Mouse (Mus musculus) MEL (cell line): ENCODE measurements around the gene Celf2. TPM values are rescaled to one million over a fixed set of nuclear protein-coding genes. Genes with fewer than 3 reads are reported as not detected.
A peak's percentile ranks its signal among the peaks of the same experiment; 100 is the strongest.

Experiments
- DNase-seq: peaks from one replicate; pipeline ENCODE4 v3.0.0; 2011; ENCODE audit warnings: low read depth, low spot score
- H3K27ac ChIP-seq: 2 replicates; pipeline ENCODE4 v1.5.1; 2012; ENCODE audit warnings: low read depth, mild to moderate bottlenecking, control low read depth, low read length, moderate library complexity; ENCODE audit not compliant: control insufficient read depth
- H3K27me3 ChIP-seq, 2 experiments: fragments of 150-350 bp in 1 of 2; sonication (generic) in 1 of 2; 2 replicates each; pipeline ENCODE4 v1.6.1; 2012; ENCODE audit warnings: low read length in 2 of 2, mild to moderate bottlenecking in 2 of 2, improper control_type of control experiment in 1 of 2, moderate library complexity in 1 of 2; ENCODE audit not compliant: insufficient read depth in 2 of 2, control insufficient read depth in 1 of 2
- H3K36me3 ChIP-seq, 2 experiments: 2 replicates each; pipeline ENCODE4 v1.6.1; 2012 to 2014; ENCODE audit warnings: low read length in 2 of 2, improper control_type of control experiment in 1 of 2, inconsistent platforms in 1 of 2, mild to moderate bottlenecking in 1 of 2; ENCODE audit not compliant: insufficient read depth in 2 of 2, control insufficient read depth in 1 of 2
- H3K4me1 ChIP-seq, 2 experiments: fragments of 150-350 bp in 1 of 2; sonication (generic) in 1 of 2; 2 replicates each; pipeline ENCODE4 v1.6.1; 2012; ENCODE audit warnings: low read length in 2 of 2, improper control_type of control experiment in 1 of 2, mild to moderate bottlenecking in 1 of 2; ENCODE audit not compliant: insufficient read depth in 2 of 2, control insufficient read depth in 1 of 2
- H3K4me3 ChIP-seq, 2 experiments: fragments of 150-350 bp in 1 of 2; sonication (generic) in 1 of 2; 2 replicates each; pipeline ENCODE4 v1.5.1; 2012; ENCODE audit warnings: low read depth in 2 of 2, low read length in 2 of 2, mild to moderate bottlenecking in 2 of 2, moderate library complexity in 2 of 2, control low read depth in 1 of 2, improper control_type of control experiment in 1 of 2; ENCODE audit not compliant: control insufficient read depth in 1 of 2, insufficient read depth in 1 of 2
- H3K79me2 ChIP-seq: 2 replicates; pipeline ENCODE4 v1.6.1; 2012; ENCODE audit warnings: mild to moderate bottlenecking, low read length, moderate library complexity; ENCODE audit not compliant: control insufficient read depth, poor library complexity, insufficient read depth
- H3K9ac ChIP-seq: 2 replicates; pipeline ENCODE4 v1.6.1; 2012; ENCODE audit warnings: low read depth, mild to moderate bottlenecking, control low read depth, low read length, moderate library complexity; ENCODE audit not compliant: control insufficient read depth, poor library complexity, severe bottlenecking
- H3K9me3 ChIP-seq: fragments of 150-350 bp; sonication (generic); replicated peaks from 2 replicates; pipeline ENCODE4 v1.6.1; 2012; ENCODE audit warnings: mild to moderate bottlenecking, low read length, improper control_type of control experiment, moderate library complexity; ENCODE audit not compliant: insufficient read depth
- CHD1 ChIP-seq: IDR thresholded peaks from 2 replicates; pipeline ENCODE4 v1.6.1; 2012; ENCODE audit warnings: low read depth, mild to moderate bottlenecking, inconsistent platforms, low read length, improper control_type of control experiment
- CHD2 ChIP-seq: IDR thresholded peaks from 2 replicates; pipeline ENCODE4 v1.6.1; 2011; ENCODE audit warnings: low read length, improper control_type of control experiment
- CTCF ChIP-seq, 3 experiments: IDR thresholded peaks in 2 of 3; conservative IDR thresholded peaks in 1 of 3; 2 replicates each; pipeline ENCODE4 v1.5.1; 2011 to 2012; ENCODE audit warnings: low read length in 3 of 3, low read depth in 2 of 3, mild to moderate bottlenecking in 2 of 3, improper control_type of control experiment in 1 of 3, inconsistent platforms in 1 of 3, mixed read lengths in 1 of 3, moderate library complexity in 1 of 3; ENCODE audit not compliant: control insufficient read depth in 1 of 3, insufficient read depth in 1 of 3, poor library complexity in 1 of 3, severe bottlenecking in 1 of 3
- E2F4 ChIP-seq: IDR thresholded peaks from 2 replicates; pipeline ENCODE4 v1.6.1; 2011; ENCODE audit warnings: low read depth, low read length, improper control_type of control experiment, borderline replicate concordance
- ELF1 ChIP-seq: IDR thresholded peaks from 2 replicates; pipeline ENCODE4 v1.6.1; 2014; ENCODE audit warnings: low read depth, mild to moderate bottlenecking, inconsistent platforms, low read length, improper control_type of control experiment, moderate library complexity
- EP300 ChIP-seq, 2 experiments: IDR thresholded peaks; 2 replicates each; pipeline ENCODE4 v1.6.1; 2011; ENCODE audit warnings: improper control_type of control experiment in 2 of 2, low read length in 2 of 2, low read depth in 1 of 2, mild to moderate bottlenecking in 1 of 2
- ETS1 ChIP-seq: IDR thresholded peaks from 2 replicates; pipeline ENCODE4 v1.6.1; 2012; ENCODE audit warnings: low read depth, mild to moderate bottlenecking, inconsistent platforms, low read length, improper control_type of control experiment, moderate library complexity
- GATA1 ChIP-seq: IDR thresholded peaks from 2 replicates; pipeline ENCODE4 v1.6.1; 2011; ENCODE audit warnings: low read depth, low read length, improper control_type of control experiment
- HCFC1 ChIP-seq: IDR thresholded peaks from 2 replicates; pipeline ENCODE4 v1.6.1; 2012; ENCODE audit warnings: low read depth, mild to moderate bottlenecking, inconsistent platforms, low read length, improper control_type of control experiment, moderate library complexity
- JUND ChIP-seq: IDR thresholded peaks from 2 replicates; pipeline ENCODE4 v1.6.1; 2011; ENCODE audit warnings: low read depth, mild to moderate bottlenecking, improper control_type of control experiment, low read length
- KAT2A ChIP-seq: conservative IDR thresholded peaks from 2 replicates; pipeline ENCODE4 v1.6.1; 2012; ENCODE audit warnings: low read depth, low read length, improper control_type of control experiment, inconsistent platforms
- MAX ChIP-seq: IDR thresholded peaks from 2 replicates; pipeline ENCODE4 v1.6.1; 2011; ENCODE audit warnings: low read length, improper control_type of control experiment
- MEF2A ChIP-seq: IDR thresholded peaks from 2 replicates; pipeline ENCODE4 v1.6.1; 2014; ENCODE audit warnings: low read depth, mild to moderate bottlenecking, inconsistent platforms, low read length, improper control_type of control experiment; ENCODE audit not compliant: poor library complexity, insufficient replicate concordance, severe bottlenecking; ENCODE audit errors: extremely low read depth
- MXI1 ChIP-seq: IDR thresholded peaks from 2 replicates; pipeline ENCODE4 v1.6.1; 2011; ENCODE audit warnings: mild to moderate bottlenecking, low read depth, low read length, improper control_type of control experiment
- NELFE ChIP-seq: IDR thresholded peaks from 2 replicates; pipeline ENCODE4 v1.6.1; 2011; ENCODE audit warnings: low read depth, low read length, improper control_type of control experiment
- POLR2AphosphoS2 ChIP-seq: IDR thresholded peaks from 2 replicates; pipeline ENCODE4 v1.6.1; 2011; ENCODE audit warnings: low read length, improper control_type of control experiment
- RCOR1 ChIP-seq: IDR thresholded peaks from 2 replicates; pipeline ENCODE4 v1.6.1; 2012; ENCODE audit warnings: low read depth, mild to moderate bottlenecking, inconsistent platforms, low read length, improper control_type of control experiment
- SIN3A ChIP-seq: IDR thresholded peaks from 2 replicates; pipeline ENCODE4 v1.6.1; 2012; ENCODE audit warnings: low read length, improper control_type of control experiment, inconsistent platforms
- TAL1 ChIP-seq: IDR thresholded peaks from 2 replicates; pipeline ENCODE4 v1.6.1; 2012; ENCODE audit warnings: mild to moderate bottlenecking, inconsistent platforms, low read length, moderate library complexity, mixed read lengths
- TBP ChIP-seq: IDR thresholded peaks from 2 replicates; pipeline ENCODE4 v1.8.0; 2011; ENCODE audit warnings: low read depth, low read length, improper control_type of control experiment
- TCF12 ChIP-seq: IDR thresholded peaks from 2 replicates; pipeline ENCODE4 v1.6.1; 2014; ENCODE audit warnings: low read depth, mild to moderate bottlenecking, inconsistent platforms, low read length, improper control_type of control experiment, moderate library complexity
- ZC3H11A ChIP-seq: IDR thresholded peaks from 2 replicates; pipeline ENCODE4 v1.6.1; 2012; ENCODE audit warnings: low read depth, mild to moderate bottlenecking, inconsistent platforms, low read length, improper control_type of control experiment
- ZKSCAN1 ChIP-seq: IDR thresholded peaks from 2 replicates; pipeline ENCODE4 v1.6.1; 2012; ENCODE audit warnings: low read depth, mild to moderate bottlenecking, inconsistent platforms, low read length, improper control_type of control experiment, moderate library complexity
- ZMIZ1 ChIP-seq: IDR thresholded peaks from 2 replicates; pipeline ENCODE4 v1.6.1; 2012; ENCODE audit warnings: low read depth, mild to moderate bottlenecking, inconsistent platforms, low read length, improper control_type of control experiment, moderate library complexity
- polyA plus RNA-seq, 2 experiments: library from polyadenylated mRNA; stranded (reverse) in 1 of 2; unstranded in 1 of 2; fragments of >175 nt in 1 of 2; fragments of >200 nt in 1 of 2; gene quantifications; 2 replicates each; pipeline versions ENCODE4 v1.2.1 to v1.2.4; 2012; ENCODE audit warnings: low replicate concordance in 2 of 2, low read depth in 1 of 2; ENCODE audit not compliant: insufficient read length in 2 of 2, insufficient read depth in 1 of 2, missing spikeins in 1 of 2
- total RNA-seq: library from RNA; depleted of rRNA; stranded (reverse); fragments of 300-350 nt; gene quantifications from 2 replicates; pipeline ENCODE4 v1.2.3, GENCODE M21; 2012

Celf2 gene
- total and polyA plus RNA-seq, 3 experiments: 8.9 to 16.7 TPM; not detected in 1

DNA sequence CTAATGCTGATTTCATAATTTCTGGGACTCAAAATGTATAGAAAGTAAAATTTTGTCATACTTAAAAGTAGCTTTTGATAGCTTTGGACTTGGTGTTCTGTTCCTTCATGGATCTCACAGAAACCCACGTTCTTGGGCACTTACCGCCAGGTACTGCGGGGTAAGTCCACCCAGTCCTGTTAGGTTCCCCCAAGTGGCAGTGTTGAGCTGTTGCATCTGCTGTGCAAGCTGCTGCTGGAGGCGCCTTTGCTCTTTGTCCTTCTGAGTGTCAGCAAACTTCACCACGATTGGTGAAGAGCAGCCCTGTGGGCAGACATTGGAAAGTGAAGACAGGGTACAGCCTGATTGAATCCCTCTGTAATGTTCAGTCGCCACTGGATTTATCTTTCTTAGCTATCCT lies 905.5 kb downstream of the Celf2 start:
- Histone ChIP-seq H3K4me1 (peaks cover 0 to 5% of the 10 kb centered on the region in 2 experiments; a peak in 2 of 4 replicates), H3K9ac (no peak overlapping the region), H3K27ac (no peak overlapping the region), H3K79me2 (no peaks in the 10 kb centered on the region), H3K4me3 (no peak overlapping the region), H3K9me3 (no peaks in the 10 kb centered on the region), H3K27me3 (no peaks in the 10 kb centered on the region), H3K36me3 (peaks cover 0 to 7% of the 10 kb centered on the region in 2 experiments; a peak in 2 of 4 replicates)
- DNase-seq: peak; percentile 22
- TF ChIP-seq EP300 (IDR thresholded peaks at IDR 0.05; ENCODE audit: low read depth in 1 of 2, low read length in 2 of 2): no peak
- no peak for TF ChIP-seq MXI1
- TF ChIP-seq ZC3H11A: no peak
- TF ChIP-seq CTCF (IDR thresholded peaks at IDR 0.05 in 2 of 3, conservative IDR thresholded peaks at IDR 0.05 in 1 of 3; ENCODE audit: control insufficient read depth in 1 of 3, insufficient read depth in 1 of 3, low read depth in 2 of 3, low read length in 3 of 3, poor library complexity in 1 of 3, severe bottlenecking in 1 of 3): peak in 2 of 3 experiments; percentile 16 to 20; a peak in 2 of 6 replicates
- TF ChIP-seq ELF1: no peak
- TF ChIP-seq TCF12: no peak

DNA sequence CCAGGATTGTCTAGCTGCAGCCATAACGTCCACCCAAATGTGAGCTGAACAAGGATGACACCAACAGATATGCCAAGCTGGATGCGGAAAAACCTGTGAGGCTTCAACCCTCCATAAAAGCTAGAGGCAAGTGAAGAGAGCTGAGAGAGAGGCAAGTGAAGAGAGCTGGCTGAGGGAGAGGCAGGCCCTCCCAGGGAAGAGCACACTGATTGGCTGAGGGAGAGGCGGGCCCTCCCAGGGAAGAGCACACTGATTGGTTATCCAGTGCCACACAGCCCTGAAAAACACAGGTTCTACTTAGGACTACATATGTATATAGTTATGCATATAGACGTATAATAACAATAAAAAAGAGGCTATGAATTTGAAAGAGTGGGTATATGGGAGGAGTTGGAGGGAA lies 907.2 kb downstream of the Celf2 start:
- H3K27me3 ChIP-seq: no peaks in the 10 kb centered on the region
- peak; percentile 34 for DNase-seq
- H3K4me3 ChIP-seq: no peak overlapping the region
- peaks cover 0 to 5% of the 10 kb centered on the region in 2 experiments; a peak in 2 of 4 replicates for H3K4me1 ChIP-seq
- H3K79me2 ChIP-seq: no peaks in the 10 kb centered on the region
- H3K9ac ChIP-seq: no peak overlapping the region
- H3K27ac ChIP-seq: no peak overlapping the region
- peaks cover 0 to 7% of the 10 kb centered on the region in 2 experiments; a peak in 2 of 4 replicates for H3K36me3 ChIP-seq
- H3K9me3 ChIP-seq: no peaks in the 10 kb centered on the region
- TF ChIP-seq SIN3A: no peak
- no peak for TF ChIP-seq CHD2
- no peak for TF ChIP-seq GATA1
- TF ChIP-seq NELFE: no peak
- TF ChIP-seq, all 39 proteins: peak for 0

DNA sequence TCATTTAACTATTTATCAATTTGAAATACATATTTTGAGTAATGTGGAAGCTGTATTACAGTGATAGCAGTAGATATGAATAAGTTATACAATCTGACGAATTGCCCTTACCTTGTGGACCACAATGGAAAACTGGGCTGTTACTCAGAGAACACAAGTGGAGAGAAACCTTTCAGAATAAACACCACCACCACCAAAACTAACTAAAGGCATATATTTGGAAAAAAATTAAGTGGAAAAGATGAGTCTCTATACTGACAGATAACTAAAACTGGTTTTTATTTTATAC lies 910.5 kb downstream of the Celf2 start:
- H3K36me3 ChIP-seq: no peaks in the 10 kb centered on the region
- H3K4me3 ChIP-seq: no peak overlapping the region
- no peak overlapping the region for H3K9ac ChIP-seq
- no peaks in the 10 kb centered on the region for H3K9me3 ChIP-seq
- H3K4me1 ChIP-seq: no peaks in the 10 kb centered on the region
- H3K79me2 ChIP-seq: no peaks in the 10 kb centered on the region
- no peaks in the 10 kb centered on the region for H3K27me3 ChIP-seq
- no peak for DNase-seq
- H3K27ac ChIP-seq: no peak overlapping the region
- TF ChIP-seq ZMIZ1 (no peak), TBP (no peak), CHD1 (no peak), JUND (no peak), ZKSCAN1 (no peak), TCF12 (no peak), HCFC1 (no peak), MAX (no peak), E2F4 (no peak), NELFE (no peak), RCOR1 (no peak), KAT2A (no peak), EP300 (IDR thresholded peaks at IDR 0.05; ENCODE audit: low read depth in 1 of 2, low read length in 2 of 2) (no peak), MEF2A (no peak), ETS1 (no peak), TAL1 (no peak), POLR2AphosphoS2 (no peak)
- TF ChIP-seq, all 39 proteins: peak for 0
